Mouse (Mus musculus) forebrain, embryonic 11.5 days (tissue): ENCODE results near the gene Ggct. TPM values are rescaled to one million over a fixed set of nuclear protein-coding genes. Genes with fewer than 3 reads are reported as not detected.

Source experiments
- ATAC-seq: fragments of 200-750 bp; cut with Nextera tagmentation; replicated peaks from 2 replicates; pipeline ENCODE4 v1.8.0; 2017; ENCODE audit warnings: moderate TSS enrichment; ENCODE audit not compliant: low FRiP score
- DNase-seq: peaks from one replicate; pipeline ENCODE4 v3.0.0-alpha.2; 2017; ENCODE audit warnings: low spot score
- H3K27ac ChIP-seq: fragments of 300-500 bp; sonication (generic); 2 replicates; pipeline ENCODE4 v1.5.1; 2014; ENCODE audit warnings: low read depth, low read length
- H3K27me3 ChIP-seq: fragments of 300-500 bp; sonication (generic); 2 replicates; pipeline ENCODE4 v1.6.1; 2014; ENCODE audit warnings: mild to moderate bottlenecking, low read length, mixed read lengths; ENCODE audit not compliant: control insufficient read depth, insufficient read depth
- H3K36me3 ChIP-seq: fragments of 300-500 bp; sonication (generic); 2 replicates; pipeline ENCODE4 v1.6.1; 2014; ENCODE audit warnings: mild to moderate bottlenecking, low read length, moderate library complexity, mixed read lengths; ENCODE audit not compliant: control insufficient read depth, insufficient read depth
- H3K4me1 ChIP-seq: fragments of 300-500 bp; sonication (generic); replicated peaks from 2 replicates; pipeline ENCODE4 v1.6.1; 2014; ENCODE audit warnings: low read length, mixed read lengths; ENCODE audit not compliant: control insufficient read depth, insufficient read depth
- H3K4me2 ChIP-seq: fragments of 300-500 bp; sonication (generic); 2 replicates; pipeline ENCODE4 v1.6.1; 2014; ENCODE audit warnings: low read depth, mild to moderate bottlenecking, low read length, moderate library complexity, mixed read lengths; ENCODE audit not compliant: severe bottlenecking
- H3K4me3 ChIP-seq: fragments of 300-500 bp; sonication (generic); 2 replicates; pipeline ENCODE4 v1.5.1; 2014; ENCODE audit warnings: low read depth, low read length
- H3K9ac ChIP-seq: fragments of 300-500 bp; sonication (generic); 2 replicates; pipeline ENCODE4 v1.6.1; 2014; ENCODE audit warnings: low read length
- H3K9me3 ChIP-seq: fragments of 300-500 bp; sonication (generic); 2 replicates; pipeline ENCODE4 v1.6.1; 2016; ENCODE audit warnings: low read length, mixed read lengths; ENCODE audit not compliant: control insufficient read depth
- WGBS: fragments of 180-500 bp; shearing (Covaris S2); extraction: QIAGEN DNeasy Blood & Tissue Kit; methylation state at CpG from one replicate; pipeline ENCODE4 v1.1.7; 2014; 5-methylcytosine and 5-hydroxymethylcytosine counted together
- polyA plus RNA-seq: library from polyadenylated mRNA; unstranded; fragments of >200 nt; fragmentation: Nextera tagmentation; extraction: Ambion mirVana; gene quantifications from 2 replicates; pipeline ENCODE4 v1.2.1, GENCODE M21; 2014

Gene Ggct
- polyA plus RNA-seq, 1 experiment from 2014 or later = 8.6 TPM

DNA sequence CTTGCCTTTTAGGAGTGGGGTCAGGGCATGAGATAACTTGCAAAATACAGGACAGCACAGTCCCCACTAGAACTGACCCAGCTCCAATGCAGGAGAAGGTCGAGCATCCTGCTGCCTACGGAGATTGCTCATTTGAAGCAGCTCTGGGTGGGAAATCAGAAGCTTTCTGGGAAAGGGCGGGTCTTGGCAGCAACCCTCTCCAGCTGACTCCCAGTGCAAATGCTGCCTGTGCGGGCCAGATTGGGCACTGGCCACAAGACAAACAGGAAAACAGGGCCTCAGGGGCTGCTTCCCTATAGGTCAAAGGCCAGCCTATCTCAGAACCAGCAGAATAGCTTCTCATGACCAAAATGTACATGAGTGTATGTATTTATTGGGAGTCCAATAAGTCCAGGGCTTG, 53.1 kb downstream of the Ggct start:
- 74% methylated on average over 4 of the region's 4 CpGs for WGBS
- peaks cover 6% of the 10 kb centered on the region; the same call in 1 of the 2 replicates for H3K27me3 ChIP-seq
- H3K9me3 ChIP-seq = no peaks in the 10 kb centered on the region
- no peak overlapping the region for H3K4me2 ChIP-seq
- no peaks in the 10 kb centered on the region for H3K36me3 ChIP-seq
- ATAC-seq = no peak
- no peak overlapping the region for H3K4me3 ChIP-seq
- DNase-seq = no peak
- no peak overlapping the region for H3K27ac ChIP-seq
- no peaks in the 10 kb centered on the region for H3K4me1 ChIP-seq
- H3K9ac ChIP-seq = no peak overlapping the region

DNA sequence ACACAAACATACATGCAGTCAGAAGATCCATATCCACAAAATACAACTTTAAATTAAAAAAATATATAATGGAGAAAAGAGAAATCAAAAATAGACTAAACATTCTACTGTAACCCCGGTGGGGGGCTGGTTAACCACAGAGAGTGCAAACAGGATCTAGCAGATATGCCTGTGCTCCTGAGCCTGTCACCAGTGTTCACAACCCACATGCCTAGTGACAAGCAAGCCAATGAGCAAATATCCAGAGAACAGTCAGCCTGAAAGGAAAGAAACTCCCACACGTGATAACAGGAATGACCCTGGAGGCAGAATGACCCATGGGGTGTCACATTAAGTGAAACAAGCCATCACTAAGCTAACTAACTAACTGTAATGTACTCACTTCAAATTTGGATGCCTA, 56.3 kb downstream of the Ggct start:
- Histone ChIP-seq H3K4me2 (no peak overlapping the region), H3K9me3 (no peaks in the 10 kb centered on the region), H3K27me3 (no peaks in the 10 kb centered on the region), H3K4me1 (no peaks in the 10 kb centered on the region), H3K27ac (no peak overlapping the region), H3K36me3 (no peaks in the 10 kb centered on the region), H3K4me3 (no peak overlapping the region), H3K9ac (no peak overlapping the region)
- DNase-seq (no peak), ATAC-seq (no peak)
- 80% methylated on average over 2 of the region's 2 CpGs for WGBS

DNA sequence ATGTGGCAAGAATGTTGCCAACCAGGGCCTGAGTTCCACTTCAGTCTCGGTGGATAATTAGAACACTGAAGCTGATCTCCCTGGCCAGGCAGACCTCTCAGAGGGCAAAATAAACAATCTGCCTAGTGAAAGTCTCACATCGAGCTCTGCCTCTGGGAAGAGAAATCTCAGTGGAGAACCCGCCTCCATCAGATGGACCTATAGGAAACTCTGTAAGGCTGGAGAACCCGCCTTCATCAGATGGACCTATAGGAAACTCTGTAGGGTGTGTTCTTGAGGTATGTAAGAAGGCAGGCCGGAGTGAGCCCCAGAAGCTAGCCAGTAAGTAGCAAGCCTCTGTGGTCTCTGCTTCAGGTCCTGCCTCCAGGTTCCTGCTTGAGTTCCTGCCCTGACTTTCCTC, 57.8 kb downstream of the Ggct start:
- H3K27ac ChIP-seq = no peak overlapping the region
- H3K9ac ChIP-seq = no peak overlapping the region
- no peak overlapping the region for H3K4me3 ChIP-seq
- DNase-seq (no peak), ATAC-seq (no peak)
- no peak overlapping the region for H3K4me2 ChIP-seq
- H3K9me3 ChIP-seq = no peaks in the 10 kb centered on the region
- no peaks in the 10 kb centered on the region for H3K36me3 ChIP-seq
- H3K27me3 ChIP-seq = no peaks in the 10 kb centered on the region
- H3K4me1 ChIP-seq = no peaks in the 10 kb centered on the region
- 86% methylated on average over 5 of the region's 5 CpGs for WGBS

DNA sequence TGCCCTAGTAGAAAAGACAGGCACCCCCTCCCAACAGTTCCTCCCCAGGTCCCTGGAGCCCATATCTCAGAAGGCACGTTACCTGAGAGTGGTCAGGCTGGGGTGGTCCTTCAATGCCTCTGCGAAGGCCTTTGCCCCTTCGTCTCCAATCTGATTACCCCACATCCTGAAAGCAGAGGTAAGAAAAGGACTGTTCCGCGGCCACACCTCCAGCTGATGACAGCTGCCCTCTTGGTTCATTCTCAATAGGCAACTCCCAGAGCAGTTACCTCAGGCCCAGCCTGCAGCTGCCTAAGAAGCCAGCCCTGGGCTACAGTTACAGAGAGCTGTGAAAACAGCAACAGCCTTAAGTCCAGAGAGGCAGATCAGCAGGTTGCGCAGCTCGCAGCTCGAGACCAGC, 58.4 kb downstream of the Ggct start:
- no peaks in the 10 kb centered on the region for H3K9me3 ChIP-seq
- WGBS = 86% methylated on average over 8 of the region's 8 CpGs
- no peak for ATAC-seq
- H3K9ac ChIP-seq = no peak overlapping the region
- no peaks in the 10 kb centered on the region for H3K27me3 ChIP-seq
- no peak for DNase-seq
- H3K4me2 ChIP-seq = no peak overlapping the region
- no peaks in the 10 kb centered on the region for H3K4me1 ChIP-seq
- no peak overlapping the region for H3K4me3 ChIP-seq
- no peak overlapping the region for H3K27ac ChIP-seq
- H3K36me3 ChIP-seq = no peaks in the 10 kb centered on the region

DNA sequence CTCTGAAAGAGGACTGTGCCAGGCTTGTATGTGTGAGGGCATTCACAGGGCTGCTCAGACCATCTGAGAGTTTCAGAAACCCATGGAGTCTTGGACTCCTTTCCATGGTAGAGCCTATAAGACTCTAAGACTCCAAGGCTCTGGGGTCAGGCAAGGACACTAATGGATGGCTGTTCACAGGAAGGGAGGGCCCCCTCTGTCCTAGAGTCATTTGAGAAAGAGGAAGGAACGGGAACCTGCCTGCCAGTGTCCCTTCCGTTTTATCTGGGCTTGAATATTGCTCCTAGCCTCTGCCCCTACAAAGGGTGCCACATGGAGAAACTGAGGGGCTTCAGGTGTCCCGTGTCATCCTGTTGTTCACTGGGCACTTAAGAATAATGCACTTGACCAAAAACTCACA, 58.9 kb downstream of the Ggct start:
- Histone ChIP-seq H3K27me3 (no peaks in the 10 kb centered on the region), H3K9me3 (no peaks in the 10 kb centered on the region), H3K9ac (no peak overlapping the region), H3K4me1 (no peaks in the 10 kb centered on the region), H3K4me2 (no peak overlapping the region), H3K4me3 (no peak overlapping the region), H3K36me3 (no peaks in the 10 kb centered on the region), H3K27ac (no peak overlapping the region)
- 88% methylated on average over 3 of the region's 3 CpGs for WGBS
- DNase-seq (no peak), ATAC-seq (no peak)

DNA sequence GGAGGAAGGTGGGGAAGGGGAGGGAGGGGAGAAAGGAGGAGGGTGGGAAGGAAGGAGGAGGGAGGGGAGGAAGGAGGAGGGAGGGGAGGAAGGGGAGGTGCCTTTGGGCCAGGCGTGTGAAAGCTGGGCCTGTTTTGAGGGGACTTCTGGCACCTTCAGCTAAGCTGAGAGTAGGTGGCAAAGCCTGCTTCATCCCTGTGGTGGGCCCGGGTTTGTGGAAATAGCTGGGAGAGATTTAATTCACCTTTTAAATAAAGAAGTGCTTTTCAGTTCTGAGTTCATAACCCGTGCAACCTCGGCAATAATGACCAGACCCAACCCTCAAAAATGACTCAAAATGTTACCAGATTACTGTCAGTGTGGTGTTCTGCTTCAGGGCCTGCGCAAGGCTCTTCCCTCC, 59.5 kb downstream of the Ggct start:
- Histone ChIP-seq H3K36me3 (no peaks in the 10 kb centered on the region), H3K9ac (no peak overlapping the region), H3K27me3 (no peaks in the 10 kb centered on the region), H3K9me3 (no peaks in the 10 kb centered on the region), H3K4me3 (no peak overlapping the region), H3K4me1 (no peaks in the 10 kb centered on the region), H3K4me2 (no peak overlapping the region), H3K27ac (no peak overlapping the region)
- no peak for DNase-seq
- 83% methylated on average over 5 of the region's 5 CpGs for WGBS
- ATAC-seq = no peak

Other genes starting within 250 kb of the Ggct start
- 2.8 and 3.0 TPM in 2 replicates for gene Znrf2, start 176.0 kb downstream of the Ggct start, polyA plus RNA-seq
- 2.0 TPM in 2 replicates for gene Nod1, start 20.3 kb downstream of the Ggct start, polyA plus RNA-seq
- 210 and 225 TPM in 2 replicates for gene Gars, start 45.1 kb upstream of the Ggct start, polyA plus RNA-seq
- gene Crhr2, start 140.1 kb upstream of the Ggct start, polyA plus RNA-seq = 0.08 and 0.09 TPM in 2 replicates
- gene Inmt, start 182.1 kb upstream of the Ggct start, polyA plus RNA-seq = 0.76 and 1.2 TPM in 2 replicates
- 22.5 and 23.2 TPM in 2 replicates for gene Mindy4, start 210.4 kb upstream of the Ggct start, polyA plus RNA-seq